Mouse (Mus musculus): Measurements from ENCODE around the gene Sult5a1. TPM values are rescaled to one million over a fixed set of nuclear protein-coding genes. Genes with fewer than 3 reads are reported as not detected.

Gene Sult5a1
- polyA plus RNA-seq, 1 experiment from 2014 or later: 3.5 TPM

- no peak for TF ChIP-seq CTCF (IDR thresholded peaks at IDR 0.05; ENCODE audit: low read depth)
- H3K4me3 ChIP-seq (ENCODE audit: low read depth, low read length): no peak overlapping the region
- H3K9me3 ChIP-seq (ENCODE audit: control insufficient read depth): no peaks in the 10 kb centered on the region
- H3K27me3 ChIP-seq (replicated peaks; ENCODE audit: control insufficient read depth, insufficient read depth, low read length): 0 out of 2 replicates have a peak, but pooled peaks cover 5% of the 10 kb centered on the region
- no peak for ATAC-seq
- H3K27ac ChIP-seq (ENCODE audit: low read depth, low read length): no peak overlapping the region
- 55% methylated on average over 9 of the region's 9 CpGs for WGBS
- H3K4me1 ChIP-seq (replicated peaks; ENCODE audit: control insufficient read depth, insufficient read depth, low read length): no peaks in the 10 kb centered on the region
- H3K4me2 ChIP-seq (replicated peaks; ENCODE audit: low read depth): no peak overlapping the region
- no peak overlapping the region for H3K9ac ChIP-seq (ENCODE audit: low read depth, low read length)
- H3K36me3 ChIP-seq (ENCODE audit: control insufficient read depth, insufficient read depth): no peaks in the 10 kb centered on the region
Observed at GRCm38 (mm10) chr8:123131041-123131440, 27.1 kb downstream of the Sult5a1 start.

GRCm38 (mm10) chr8:123126193-123126816 is 31.8 kb downstream of the Sult5a1 start:
- H3K36me3 ChIP-seq (ENCODE audit: control insufficient read depth, insufficient read depth): no peaks in the 10 kb centered on the region
- H3K4me2 ChIP-seq (replicated peaks; ENCODE audit: low read depth): peak overlapping the region; percentile 57
- H3K27me3 ChIP-seq (replicated peaks; ENCODE audit: control insufficient read depth, insufficient read depth, low read length): 0 out of 2 replicates have a peak, but pooled peaks cover 18% of the 10 kb centered on the region
- H3K4me3 ChIP-seq (ENCODE audit: low read depth, low read length): peak overlapping the region; percentile 23
- no peaks in the 10 kb centered on the region for H3K9me3 ChIP-seq (ENCODE audit: control insufficient read depth)
- H3K9ac ChIP-seq (ENCODE audit: low read depth, low read length): no peak overlapping the region
- H3K27ac ChIP-seq (ENCODE audit: low read depth, low read length): no peak overlapping the region
- TF ChIP-seq CTCF (IDR thresholded peaks at IDR 0.05; ENCODE audit: low read depth): no peak
- peak; percentile 72 for ATAC-seq
- H3K4me1 ChIP-seq (replicated peaks; ENCODE audit: control insufficient read depth, insufficient read depth, low read length): no peaks in the 10 kb centered on the region
- 6% methylated on average over 19 of the region's 19 CpGs for WGBS

- no peak for TF ChIP-seq CTCF (IDR thresholded peaks at IDR 0.05; ENCODE audit: low read depth)
- no peak for ATAC-seq
- H3K9ac ChIP-seq (ENCODE audit: low read depth, low read length): no peak overlapping the region
Observed at GRCm38 (mm10) chr8:123122670-123123069, 35.4 kb downstream of the Sult5a1 start.

GRCm38 (mm10) chr8:123122059-123122458 is 36.1 kb downstream of the Sult5a1 start:
- no peaks in the 10 kb centered on the region for H3K4me1 ChIP-seq (replicated peaks; ENCODE audit: control insufficient read depth, insufficient read depth, low read length)
- no peaks in the 10 kb centered on the region for H3K9me3 ChIP-seq (ENCODE audit: control insufficient read depth)
- no peak overlapping the region for H3K4me2 ChIP-seq (replicated peaks; ENCODE audit: low read depth)
- no peak overlapping the region for H3K9ac ChIP-seq (ENCODE audit: low read depth, low read length)
- H3K27ac ChIP-seq (ENCODE audit: low read depth, low read length): no peak overlapping the region
- no peak overlapping the region for H3K4me3 ChIP-seq (ENCODE audit: low read depth, low read length)
- no peaks in the 10 kb centered on the region for H3K36me3 ChIP-seq (ENCODE audit: control insufficient read depth, insufficient read depth)
- H3K27me3 ChIP-seq (replicated peaks; ENCODE audit: control insufficient read depth, insufficient read depth, low read length): peaks cover 42% of the 10 kb centered on the region
- no peak for ATAC-seq
- TF ChIP-seq CTCF (IDR thresholded peaks at IDR 0.05; ENCODE audit: low read depth): no peak
- WGBS: 57% methylated on average over 9 of the region's 9 CpGs

More at GRCm38 (mm10) chr8:123122670-123123069, 35.4 kb downstream of the Sult5a1 start:
- H3K27me3 ChIP-seq (replicated peaks; ENCODE audit: control insufficient read depth, insufficient read depth, low read length): peaks cover 36% of the 10 kb centered on the region; the same call in 1 of the 2 replicates
- H3K36me3 ChIP-seq (ENCODE audit: control insufficient read depth, insufficient read depth): no peaks in the 10 kb centered on the region
- H3K4me1 ChIP-seq (replicated peaks; ENCODE audit: control insufficient read depth, insufficient read depth, low read length): no peaks in the 10 kb centered on the region
- WGBS: 77% methylated on average over 5 of the region's 5 CpGs
- no peak overlapping the region for H3K27ac ChIP-seq (ENCODE audit: low read depth, low read length)
- H3K9me3 ChIP-seq (ENCODE audit: control insufficient read depth): no peaks in the 10 kb centered on the region
- no peak overlapping the region for H3K4me3 ChIP-seq (ENCODE audit: low read depth, low read length)
- H3K4me2 ChIP-seq (replicated peaks; ENCODE audit: low read depth): no peak overlapping the region

- H3K9me3 ChIP-seq (ENCODE audit: control insufficient read depth): no peaks in the 10 kb centered on the region
- no peak overlapping the region for H3K9ac ChIP-seq (ENCODE audit: low read depth, low read length)
- peak overlapping the region; percentile 40 for H3K4me3 ChIP-seq (ENCODE audit: low read depth, low read length)
- peaks cover 45% of the 10 kb centered on the region for H3K27me3 ChIP-seq (replicated peaks; ENCODE audit: control insufficient read depth, insufficient read depth, low read length)
- no peak for TF ChIP-seq CTCF (IDR thresholded peaks at IDR 0.05; ENCODE audit: low read depth)
- no peaks in the 10 kb centered on the region for H3K36me3 ChIP-seq (ENCODE audit: control insufficient read depth, insufficient read depth)
- H3K4me1 ChIP-seq (replicated peaks; ENCODE audit: control insufficient read depth, insufficient read depth, low read length): no peaks in the 10 kb centered on the region
- peak overlapping the region; percentile 84 for H3K4me2 ChIP-seq (replicated peaks; ENCODE audit: low read depth)
- H3K27ac ChIP-seq (ENCODE audit: low read depth, low read length): no peak overlapping the region
- no peak for ATAC-seq
- WGBS: 4% methylated on average over 17 of the region's 17 CpGs
Observed at GRCm38 (mm10) chr8:123117744-123118143, 40.4 kb downstream of the Sult5a1 start.

- H3K4me2 ChIP-seq (replicated peaks; ENCODE audit: low read depth): peak within 1 kb of the TSS; percentile 84
- peak within 1 kb of the TSS; percentile 37; the same call in 1 of the 2 replicates for H3K9ac ChIP-seq (ENCODE audit: low read depth, low read length)
- H3K9me3 ChIP-seq (ENCODE audit: control insufficient read depth): no peaks in the 10 kb centered on the region
- H3K27me3 ChIP-seq (replicated peaks; ENCODE audit: control insufficient read depth, insufficient read depth, low read length): peaks cover 40% of the 10 kb centered on the region
- TF ChIP-seq CTCF (IDR thresholded peaks at IDR 0.05; ENCODE audit: low read depth): no peak
- no peak within 1 kb of the TSS for H3K27ac ChIP-seq (ENCODE audit: low read depth, low read length)
- peak within 1 kb of the TSS; percentile 40 for H3K4me3 ChIP-seq (ENCODE audit: low read depth, low read length)
- H3K4me1 ChIP-seq (replicated peaks; ENCODE audit: control insufficient read depth, insufficient read depth, low read length): no peaks in the 10 kb centered on the region
- H3K36me3 ChIP-seq (ENCODE audit: control insufficient read depth, insufficient read depth): no peaks in the 10 kb centered on the region
- no peak for ATAC-seq
- under 1% methylated on average over 50 of the region's 51 CpGs for WGBS
Observed at GRCm38 (mm10) chr8:123117127-123117731, 40.9 kb downstream of the Sult5a1 start, which contains the start of gene Cpne7. Cpne7 (plus strand) TSS chr8:123117374.
